Mouse (Mus musculus): ENCODE data around the gene Tff1.
A peak's percentile ranks its signal among the peaks of the same experiment; 100 is the strongest.

Tff1 gene

DNA sequence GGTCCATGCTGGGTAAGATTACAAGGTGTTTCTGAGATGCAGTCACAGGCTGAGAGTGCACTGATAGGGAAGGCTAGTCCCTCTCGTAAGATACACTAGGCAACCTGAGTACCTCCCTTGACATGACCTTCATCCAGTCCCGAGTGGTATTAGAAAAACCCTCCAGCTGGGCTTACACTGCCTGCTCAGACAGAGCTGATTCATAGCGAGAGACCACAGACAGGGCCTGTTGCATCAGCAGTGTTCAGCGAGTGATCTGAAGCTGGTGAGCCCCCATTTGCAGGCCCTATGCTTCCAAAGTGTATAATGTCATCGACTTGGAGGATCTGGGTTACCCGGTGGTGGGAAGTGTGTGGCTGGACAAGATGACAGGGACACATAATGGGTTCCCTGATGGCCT, at the start of gene Tff1:
Tff1 (minus strand) TSS at position 151 of the 400 bp plus-strand sequence.
- DNase-seq (ENCODE audit: low spot score), result no peak

- no peak for DNase-seq (ENCODE audit: low spot score)
Measured at GRCm38 (mm10) chr17:31211881-31212280, 46.8 kb upstream of the Tff1 start.

DNA sequence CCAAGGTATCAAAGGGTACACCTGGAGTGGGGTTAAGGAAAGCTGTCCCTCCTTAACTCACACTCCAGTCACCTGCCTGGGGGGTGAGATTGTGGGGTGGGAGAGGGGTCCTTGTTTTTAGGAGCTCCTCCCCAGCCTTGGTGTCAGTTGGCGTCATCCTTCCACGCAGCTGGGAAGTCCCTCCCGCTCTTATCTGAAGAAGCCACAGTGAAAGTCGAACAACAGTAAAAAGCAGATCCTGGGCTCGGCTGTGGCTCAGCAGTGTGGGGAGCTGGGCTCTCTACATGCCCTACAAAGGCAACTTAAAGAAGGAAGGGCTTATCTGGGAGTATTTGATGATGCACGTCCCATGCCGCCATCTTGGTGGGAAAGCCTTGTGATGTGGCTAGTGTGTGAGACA, 45.2 kb upstream of the Tff1 start:
- DNase-seq (ENCODE audit: low spot score), result peak; percentile 48

- DNase-seq (ENCODE audit: low spot score), result no peak
Measured at GRCm38 (mm10) chr17:31209376-31209930, 44.4 kb upstream of the Tff1 start.

GRCm38 (mm10) chr17:31208654-31209053, 43.6 kb upstream of the Tff1 start:
- DNase-seq (ENCODE audit: low spot score), result no peak

GRCm38 (mm10) chr17:31207771-31208334, 42.8 kb upstream of the Tff1 start, which contains the start of gene Ubash3a:
Gene Ubash3a, plus strand, starts transcription at chr17:31207873.
- peak; percentile 81 for DNase-seq (ENCODE audit: low spot score)

- DNase-seq (ENCODE audit: low spot score), result no peak
Measured at GRCm38 (mm10) chr17:31198877-31199276, 33.8 kb upstream of the Tff1 start, which contains the start of gene Tmprss3. Gene Tmprss3, minus strand, starts transcription at chr17:31198977.

DNA sequence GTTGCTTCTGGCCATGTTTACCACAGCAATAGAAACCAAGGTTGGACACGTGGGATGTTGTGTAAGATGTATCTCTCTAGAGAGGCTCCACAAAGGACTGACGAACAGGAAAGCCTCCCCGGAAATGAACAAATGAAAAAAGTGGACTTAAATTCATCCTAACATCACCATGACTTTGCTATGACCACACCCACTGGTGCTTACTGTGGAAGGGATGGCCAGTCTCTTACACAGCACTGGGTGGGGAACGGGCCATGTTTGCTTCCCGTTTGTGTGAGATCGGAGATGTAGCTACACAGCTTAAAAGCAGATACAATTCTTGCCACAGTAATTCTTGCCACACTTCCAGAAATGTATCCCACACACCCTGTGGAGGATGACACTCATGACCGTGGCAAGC, 31.2 kb upstream of the Tff1 start:
- DNase-seq (ENCODE audit: low spot score), result no peak

DNA sequence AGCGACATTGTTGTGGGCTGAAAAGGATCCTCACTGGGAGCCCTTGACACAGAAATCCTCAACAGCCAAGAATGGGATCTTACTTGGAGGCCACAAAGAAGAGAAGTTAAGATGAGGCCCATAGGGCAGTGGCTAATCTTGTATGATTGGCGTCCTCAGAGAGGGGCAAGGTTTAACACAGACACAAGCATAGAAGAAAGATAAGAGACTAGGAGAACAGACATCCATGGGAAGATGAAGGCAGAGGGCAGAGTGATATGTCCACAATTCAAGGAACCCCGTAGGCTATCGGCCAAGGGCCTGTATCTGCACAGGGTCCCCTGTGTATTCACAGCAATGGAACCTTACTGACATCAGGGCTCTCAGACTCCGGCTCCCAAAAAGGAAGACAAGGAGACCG, 30.1 kb upstream of the Tff1 start:
- no peak for DNase-seq (ENCODE audit: low spot score)

DNA sequence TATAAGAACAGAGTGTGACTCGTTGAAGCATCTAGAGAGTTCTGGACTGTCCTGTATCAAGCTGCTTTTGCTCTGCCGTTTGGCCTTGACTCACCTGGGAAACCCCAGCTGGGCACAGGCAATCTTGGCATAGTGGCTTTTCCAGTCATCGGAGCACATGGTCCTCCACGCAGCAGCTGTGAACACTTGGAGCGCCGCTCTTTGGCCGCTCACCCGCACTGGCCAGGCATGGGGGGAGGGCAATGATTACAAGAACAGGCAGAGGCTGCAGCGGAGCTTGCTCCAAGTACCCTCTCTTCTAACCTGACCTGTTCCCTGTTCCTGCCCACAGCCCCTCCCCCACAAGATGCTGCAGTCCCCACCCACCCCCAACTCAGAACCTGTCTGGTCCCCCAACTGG, 28.3 kb upstream of the Tff1 start:
- no peak for DNase-seq (ENCODE audit: low spot score)

- DNase-seq (ENCODE audit: low spot score), result no peak
Measured at GRCm38 (mm10) chr17:31192663-31193062, 27.6 kb upstream of the Tff1 start.

GRCm38 (mm10) chr17:31191825-31192224, 26.7 kb upstream of the Tff1 start:
- no peak for DNase-seq (ENCODE audit: low spot score)

DNA sequence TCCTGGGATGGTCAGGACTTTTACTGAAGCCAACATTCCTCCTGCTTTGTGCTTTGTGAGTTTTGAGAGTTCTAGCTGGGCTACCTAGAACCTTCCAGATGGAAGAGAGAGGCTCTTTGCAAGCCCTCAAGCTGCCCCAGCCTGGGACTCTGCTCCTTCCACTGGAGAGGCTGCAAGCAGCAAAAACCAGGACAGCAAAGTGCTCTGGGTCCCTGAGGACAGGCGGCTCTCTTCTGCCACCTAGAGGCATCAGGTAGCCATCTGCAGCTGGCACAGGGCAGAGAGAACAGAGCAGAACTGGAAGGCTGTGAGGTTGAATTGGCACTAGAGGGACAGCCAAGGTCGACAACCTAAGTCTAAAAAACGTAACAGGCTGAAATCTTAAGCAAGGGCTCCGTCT, 22.3 kb upstream of the Tff1 start:
- DNase-seq (ENCODE audit: low spot score), result peak; percentile 62

GRCm38 (mm10) chr17:31184269-31184990, 19.4 kb upstream of the Tff1 start:
- peak; percentile 12 for DNase-seq (ENCODE audit: low spot score)

GRCm38 (mm10) chr17:31183180-31183974, 18.3 kb upstream of the Tff1 start:
- DNase-seq (ENCODE audit: low spot score), result no peak

- DNase-seq (ENCODE audit: low spot score), result no peak
Measured at GRCm38 (mm10) chr17:31181490-31181889, 16.4 kb upstream of the Tff1 start.

- DNase-seq (ENCODE audit: low spot score), result peak; percentile 66
Measured at GRCm38 (mm10) chr17:31176321-31176720, 11.2 kb upstream of the Tff1 start.

DNA sequence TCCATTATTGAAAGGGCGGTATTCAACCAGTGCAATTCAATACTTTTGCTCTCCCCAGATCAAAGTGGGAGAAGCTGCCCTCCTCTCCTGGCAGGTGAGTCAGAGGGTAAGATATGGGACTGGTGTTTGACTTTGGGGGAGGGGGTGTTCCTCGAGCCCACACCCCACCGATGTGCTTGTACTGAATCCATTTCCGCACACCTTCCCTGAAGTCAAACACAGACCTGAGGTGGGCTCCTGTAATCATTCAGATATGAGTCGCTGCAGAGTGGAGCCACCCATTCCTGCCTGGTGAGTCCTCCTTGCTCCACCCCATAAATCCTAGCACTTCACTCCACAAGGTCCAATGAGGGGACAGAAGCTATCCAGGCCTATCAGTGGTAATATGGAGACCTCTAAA, 4.7 kb upstream of the Tff1 start:
- no peak for DNase-seq (ENCODE audit: low spot score)

DNA sequence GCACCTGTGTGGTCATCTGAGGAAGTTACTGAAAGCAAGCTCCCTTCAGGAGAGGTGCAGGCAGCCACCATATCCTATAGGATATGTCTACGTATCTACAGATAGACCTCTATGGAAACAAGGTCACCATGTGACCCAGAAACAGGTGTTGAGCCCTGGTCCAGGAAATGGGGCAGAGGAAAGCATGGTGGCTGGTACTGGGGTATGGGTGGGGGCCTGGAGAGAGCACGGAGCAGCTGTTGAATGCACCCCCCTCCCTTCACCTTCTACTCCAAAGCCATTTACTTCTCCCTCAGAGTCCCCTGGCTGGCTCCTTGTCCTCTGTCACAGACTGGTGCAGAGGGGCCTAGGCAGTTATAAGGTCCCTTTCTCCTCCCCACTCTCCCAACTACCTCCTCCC, 1.3 kb downstream of the Tff1 start:
- DNase-seq (ENCODE audit: low spot score), result no peak

DNA sequence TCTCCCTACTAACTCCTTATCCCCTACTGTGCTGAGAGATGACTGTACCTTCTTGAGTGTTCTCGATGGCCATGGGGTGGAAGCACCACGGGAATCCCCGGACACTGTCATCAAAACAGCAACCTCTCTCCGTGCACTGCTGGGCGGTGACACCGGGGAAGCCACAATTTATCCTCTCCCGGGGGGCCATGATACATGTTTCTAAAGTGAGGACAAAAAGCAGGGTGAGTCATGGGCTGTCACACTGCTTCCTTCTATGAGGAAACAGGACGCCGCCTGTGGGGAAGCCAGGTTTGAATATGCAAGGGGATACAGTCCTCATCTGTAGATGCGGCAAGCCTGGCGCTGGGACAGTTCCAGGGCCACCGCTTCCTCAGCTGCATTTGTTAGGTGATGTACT, 2.5 kb downstream of the Tff1 start:
- no peak for DNase-seq (ENCODE audit: low spot score)

DNA sequence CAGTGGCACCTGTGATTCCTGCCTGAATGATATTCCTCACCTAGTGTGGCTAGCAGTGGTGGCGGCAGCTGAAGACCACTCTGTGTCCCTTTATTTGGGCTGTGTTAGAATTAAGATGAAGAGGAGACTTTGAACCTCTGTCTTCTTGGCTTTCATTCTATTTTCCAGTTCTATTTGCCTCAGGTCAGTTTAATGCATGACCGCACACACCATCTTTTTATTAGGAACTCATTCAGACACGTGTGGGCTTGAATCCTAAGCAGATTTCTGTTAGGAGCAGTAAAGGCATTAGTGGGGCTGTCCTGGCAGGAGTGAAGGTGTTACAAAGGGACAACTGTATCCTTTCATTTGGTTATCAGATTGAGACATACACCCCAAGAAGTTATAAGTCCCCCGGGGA, 4.8 kb downstream of the Tff1 start:
- DNase-seq (ENCODE audit: low spot score), result no peak

DNA sequence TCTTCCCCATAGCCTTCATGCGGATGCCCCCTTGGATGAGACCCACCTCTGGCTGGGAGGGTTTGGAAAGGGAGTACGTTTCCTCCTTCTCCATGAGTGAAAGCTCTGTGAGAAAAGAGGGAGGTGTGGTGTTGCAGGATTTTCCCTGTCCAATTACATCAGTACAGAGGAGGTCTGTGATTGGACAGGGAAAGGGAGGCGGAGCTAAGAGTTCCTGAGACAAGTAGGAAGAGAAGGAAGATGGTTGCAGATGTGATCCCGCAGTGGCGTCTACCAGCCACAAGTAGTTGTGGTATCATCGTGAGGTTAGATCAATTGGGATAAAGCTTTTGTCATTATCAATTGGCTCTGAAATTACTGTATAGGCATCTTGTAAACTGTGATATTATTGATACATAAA, 7.2 kb downstream of the Tff1 start:
- DNase-seq (ENCODE audit: low spot score), result no peak

- no peak for DNase-seq (ENCODE audit: low spot score)
Measured at GRCm38 (mm10) chr17:31153785-31154184, 11.3 kb downstream of the Tff1 start.
